Mouse (Mus musculus) gastrocnemius, adult 2 months (tissue): ENCODE measurements around the gene Zbtb18. TPM values are rescaled to one million over a fixed set of nuclear protein-coding genes. Genes with fewer than 3 reads are reported as not detected.
"Not testable (repeated sequence)": the region's sequence is repeated elsewhere in the genome, so short reads cannot be mapped to it uniquely, and the experiment has no call there.

Source experiments
- DNase-seq: peaks from one replicate; pipeline ENCODE4 v3.0.0; 2022
- H3K27ac ChIP-seq: fragments of 200-600 bp; 2 replicates; pipeline ENCODE4 v1.8.1; 2022; ENCODE audit warnings: mild to moderate bottlenecking
- H3K4me3 ChIP-seq: fragments of 200-600 bp; 2 replicates; pipeline ENCODE4 v1.8.1; 2022; ENCODE audit warnings: mild to moderate bottlenecking, moderate library complexity
- CTCF ChIP-seq: fragments of 200-600 bp; IDR thresholded peaks from 2 replicates; pipeline ENCODE4 v1.8.1; 2022; ENCODE audit warnings: antibody characterized with exemption, mild to moderate bottlenecking, moderate library complexity
- intact Hi-C: fragments of 180-260 bp; cut with DNase I; formaldehyde crosslinking; loops from one replicate; pipeline ENCODE4 v1.15.1; 2025
- total RNA-seq, 2 experiments: library from RNA; stranded (reverse); gene quantifications; 2 replicates each; pipeline ENCODE4 v1.2.3; 2021

Zbtb18 gene
- total RNA-seq, 2 experiments from 2014 or later, result 97.8 to 110 TPM

GRCm38 (mm10) chr1:177448921-177449320, 6.8 kb downstream of the Zbtb18 start:
- H3K27ac ChIP-seq, result no peak overlapping the region
- no peak for DNase-seq
- intact Hi-C loops, result loop anchor here (10.0 kb wide), 3 partner anchors 346 to 1754 kb away; partner anchors contain the start of genes Adss, Catspere2, Chml and Opn3
- no peak for TF ChIP-seq CTCF
- no peak overlapping the region for H3K4me3 ChIP-seq

GRCm38 (mm10) chr1:177449857-177450256, 7.7 kb downstream of the Zbtb18 start:
- H3K27ac ChIP-seq, DNase-seq, H3K4me3 ChIP-seq: not testable (repeated sequence)
- intact Hi-C loops, result loop anchor here (10.0 kb wide), 3 partner anchors 345 to 1755 kb away; partner anchors contain the start of genes Adss, Catspere2, Chml and Opn3

- TF ChIP-seq CTCF, result no peak
- no peak for DNase-seq
- no peak overlapping the region for H3K4me3 ChIP-seq
- no peak overlapping the region for H3K27ac ChIP-seq
- intact Hi-C loops, result no loop called here
Measured at GRCm38 (mm10) chr1:177451041-177451440, 8.9 kb downstream of the Zbtb18 start.

GRCm38 (mm10) chr1:177451991-177452431, 9.9 kb downstream of the Zbtb18 start:
- intact Hi-C loops, result no loop called here
- TF ChIP-seq CTCF, result no peak
- Histone ChIP-seq H3K4me3 (no peak overlapping the region), H3K27ac (no peak overlapping the region)
- DNase-seq, result no peak

GRCm38 (mm10) chr1:177452987-177453386, 10.8 kb downstream of the Zbtb18 start:
- intact Hi-C loops, result no loop called here
- TF ChIP-seq CTCF, result no peak
- no peak overlapping the region for H3K4me3 ChIP-seq

GRCm38 (mm10) chr1:177453806-177454205, 11.7 kb downstream of the Zbtb18 start:
- Histone ChIP-seq H3K27ac (no peak overlapping the region), H3K4me3 (no peak overlapping the region)
- TF ChIP-seq CTCF, result no peak
- DNase-seq, result no peak
- intact Hi-C loops, result no loop called here

More at GRCm38 (mm10) chr1:177452987-177453386, 10.8 kb downstream of the Zbtb18 start:
- DNase-seq, result no peak
- H3K27ac ChIP-seq, result no peak overlapping the region

GRCm38 (mm10) chr1:177454492-177454891, 12.3 kb downstream of the Zbtb18 start:
- no peak overlapping the region for H3K4me3 ChIP-seq
- intact Hi-C loops, result no loop called here
- H3K27ac ChIP-seq, result no peak overlapping the region
- no peak for DNase-seq
- TF ChIP-seq CTCF, result no peak

GRCm38 (mm10) chr1:177455466-177455865, 13.3 kb downstream of the Zbtb18 start:
- no peak overlapping the region for H3K27ac ChIP-seq
- TF ChIP-seq CTCF, result no peak
- DNase-seq, result no peak
- intact Hi-C loops, result no loop called here
- H3K4me3 ChIP-seq, result no peak overlapping the region

GRCm38 (mm10) chr1:177456208-177456607, 14.1 kb downstream of the Zbtb18 start:
- no peak overlapping the region for H3K27ac ChIP-seq
- DNase-seq, result no peak
- no peak overlapping the region for H3K4me3 ChIP-seq
- no peak for TF ChIP-seq CTCF
- intact Hi-C loops, result no loop called here

- no peak overlapping the region for H3K27ac ChIP-seq
- no peak for DNase-seq
- intact Hi-C loops, result no loop called here
- H3K4me3 ChIP-seq, result no peak overlapping the region
- TF ChIP-seq CTCF, result no peak
Measured at GRCm38 (mm10) chr1:177456772-177457171, 14.6 kb downstream of the Zbtb18 start.

GRCm38 (mm10) chr1:177457981-177458380, 15.8 kb downstream of the Zbtb18 start:
- Histone ChIP-seq H3K4me3 (no peak overlapping the region), H3K27ac (no peak overlapping the region)
- intact Hi-C loops, result no loop called here
- no peak for TF ChIP-seq CTCF
- no peak for DNase-seq

- TF ChIP-seq CTCF, result no peak
- no peak overlapping the region for H3K4me3 ChIP-seq
- no peak for DNase-seq
Measured at GRCm38 (mm10) chr1:177458456-177459389, 16.6 kb downstream of the Zbtb18 start.

GRCm38 (mm10) chr1:177459536-177459935, 17.4 kb downstream of the Zbtb18 start:
- DNase-seq, result no peak
- Histone ChIP-seq H3K4me3 (no peak overlapping the region), H3K27ac (no peak overlapping the region)
- intact Hi-C loops, result no loop called here
- no peak for TF ChIP-seq CTCF

More at GRCm38 (mm10) chr1:177458456-177459389, 16.6 kb downstream of the Zbtb18 start:
- no peak overlapping the region for H3K27ac ChIP-seq
- intact Hi-C loops, result no loop called here
